Mouse (Mus musculus): ENCODE results near the gene Pth1r. TPM values are rescaled to one million over a fixed set of nuclear protein-coding genes. Genes with fewer than 3 reads are reported as not detected.
"Not testable (repeated sequence)": the region's sequence is repeated elsewhere in the genome, so short reads cannot be mapped to it uniquely, and the experiment has no call there.

The Pth1r gene
- polyA plus RNA-seq, 1 experiment from 2014 or later: 79.7 TPM

DNA sequence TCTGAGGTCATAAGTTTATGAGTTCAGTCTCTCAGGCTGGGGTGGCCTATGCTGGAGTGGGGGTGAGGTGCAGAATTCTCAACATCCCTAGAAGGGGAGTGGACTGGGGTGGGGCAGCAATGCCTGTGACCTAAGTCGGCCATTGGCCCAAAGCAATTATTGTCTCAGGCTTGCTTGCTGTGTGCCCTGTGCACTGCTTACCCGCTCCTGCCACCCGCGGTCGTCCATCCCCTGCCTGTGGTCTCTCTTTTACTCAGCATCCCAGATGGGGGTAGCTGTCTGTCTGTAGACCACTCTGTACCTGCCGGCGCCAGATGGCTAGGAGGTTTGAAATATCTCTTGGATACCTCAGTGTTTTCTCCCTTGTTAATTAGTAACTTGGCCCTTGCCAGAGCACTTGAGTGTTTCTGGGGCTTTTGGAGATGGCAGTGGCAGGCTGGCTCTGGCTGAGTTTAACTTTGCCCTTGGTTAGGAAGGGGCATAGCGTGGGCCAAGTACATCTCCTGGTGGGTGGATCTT lies 57.6 kb downstream of the Pth1r start:
- H3K9me3 ChIP-seq: no peaks in the 10 kb centered on the region
- H3K4me1 ChIP-seq: peaks cover 46% of the 10 kb centered on the region
- peak overlapping the region; percentile 95 for H3K27ac ChIP-seq
- 54% methylated on average over 8 of the region's 8 CpGs for WGBS
- no peak overlapping the region for H3K9ac ChIP-seq
- H3K4me2 ChIP-seq: peak overlapping the region; percentile 28
- no peaks in the 10 kb centered on the region for H3K36me3 ChIP-seq
- ATAC-seq (ENCODE audit: borderline replicate concordance, extremely low read depth, low FRiP score, low TSS enrichment): peak; percentile 62
- H3K27me3 ChIP-seq: no peaks in the 10 kb centered on the region
- H3K4me3 ChIP-seq: no peak overlapping the region

DNA sequence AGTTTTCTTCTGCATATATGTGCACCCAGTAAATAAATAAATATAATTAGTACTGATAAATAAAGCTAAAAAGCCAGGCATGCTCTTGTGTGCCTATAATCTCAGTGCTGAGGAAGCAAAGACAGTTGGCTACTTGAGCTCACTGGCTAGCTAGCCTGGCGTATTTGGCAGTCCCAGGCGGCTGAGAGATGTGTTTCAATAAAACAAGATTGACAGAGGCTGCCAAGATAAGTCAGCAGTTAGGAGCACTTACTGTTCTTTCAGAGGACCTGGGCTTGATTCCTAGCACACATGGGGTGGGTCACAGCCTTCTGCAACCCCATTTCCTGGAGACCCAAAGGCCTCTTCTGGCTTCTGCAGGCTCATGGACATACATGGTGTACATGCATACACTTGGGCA lies 59.1 kb downstream of the Pth1r start:
- H3K9me3 ChIP-seq: no peaks in the 10 kb centered on the region
- no peak overlapping the region for H3K9ac ChIP-seq
- H3K27ac ChIP-seq: no peak overlapping the region
- H3K4me1 ChIP-seq: peaks cover 59% of the 10 kb centered on the region
- H3K4me2 ChIP-seq: no peak overlapping the region
- H3K4me3 ChIP-seq: no peak overlapping the region
- no peaks in the 10 kb centered on the region for H3K27me3 ChIP-seq
- ATAC-seq (ENCODE audit: borderline replicate concordance, extremely low read depth, low FRiP score, low TSS enrichment): no peak
- WGBS: 77% methylated on average over 2 of the region's 2 CpGs
- H3K36me3 ChIP-seq: no peaks in the 10 kb centered on the region

- no peaks in the 10 kb centered on the region for H3K9me3 ChIP-seq
- H3K36me3 ChIP-seq: no peaks in the 10 kb centered on the region
- no peak overlapping the region for H3K4me3 ChIP-seq
- no peak overlapping the region for H3K9ac ChIP-seq
- no peaks in the 10 kb centered on the region for H3K27me3 ChIP-seq
- no peak for ATAC-seq (ENCODE audit: borderline replicate concordance, extremely low read depth, low FRiP score, low TSS enrichment)
- H3K27ac ChIP-seq: no peak overlapping the region
- no peak overlapping the region for H3K4me2 ChIP-seq
- peaks cover 64% of the 10 kb centered on the region for H3K4me1 ChIP-seq
- WGBS: 57% methylated on average over 5 of the region's 5 CpGs
Measured at GRCm38 (mm10) chr9:110687061-110687460, 59.9 kb downstream of the Pth1r start.

DNA sequence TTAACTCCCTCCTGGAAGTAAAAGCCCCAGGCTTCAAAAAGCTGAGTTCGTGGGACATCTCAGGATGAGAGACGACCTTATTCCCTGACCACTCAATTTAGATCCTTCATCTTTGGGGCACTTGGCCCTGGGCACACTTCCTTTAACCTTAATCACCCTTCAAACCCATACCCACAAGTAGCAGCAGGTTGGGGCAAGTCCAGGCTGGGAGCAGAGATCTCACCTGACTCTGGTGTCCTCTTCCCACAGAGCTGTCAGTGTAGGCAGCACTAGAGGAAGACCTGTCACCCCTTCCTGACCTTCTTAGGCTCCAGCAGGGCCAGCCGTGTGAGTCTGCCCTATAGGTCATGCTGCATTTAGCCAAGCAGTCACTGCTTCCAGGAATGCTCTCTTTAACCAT lies 60.5 kb downstream of the Pth1r start:
- ATAC-seq (ENCODE audit: borderline replicate concordance, extremely low read depth, low FRiP score, low TSS enrichment): no peak
- Histone ChIP-seq H3K27ac (0 out of 2 replicates have a peak overlapping the region, but pooled peaks have one; percentile 98), H3K27me3 (no peaks in the 10 kb centered on the region), H3K9me3 (no peaks in the 10 kb centered on the region), H3K4me2 (no peak overlapping the region), H3K4me1 (peaks cover 68% of the 10 kb centered on the region), H3K9ac (no peak overlapping the region), H3K4me3 (no peak overlapping the region), H3K36me3 (no peaks in the 10 kb centered on the region)
- WGBS: 56% methylated on average over 3 of the region's 3 CpGs

- Histone ChIP-seq H3K9ac (no peak overlapping the region), H3K27me3 (no peaks in the 10 kb centered on the region), H3K4me3 (no peak overlapping the region), H3K9me3 (no peaks in the 10 kb centered on the region), H3K36me3 (no peaks in the 10 kb centered on the region), H3K27ac (peak overlapping the region; percentile 98), H3K4me2 (no peak overlapping the region), H3K4me1 (peaks cover 67% of the 10 kb centered on the region)
- WGBS: 85% methylated on average over 5 of the region's 5 CpGs
- ATAC-seq (ENCODE audit: borderline replicate concordance, extremely low read depth, low FRiP score, low TSS enrichment): no peak
Measured at GRCm38 (mm10) chr9:110685591-110685990, 61.4 kb downstream of the Pth1r start.

GRCm38 (mm10) chr9:110685187-110685586 lies 61.8 kb downstream of the Pth1r start:
- ATAC-seq (ENCODE audit: borderline replicate concordance, extremely low read depth, low FRiP score, low TSS enrichment): no peak
- H3K4me3 ChIP-seq: no peak overlapping the region
- H3K4me1 ChIP-seq: peaks cover 65% of the 10 kb centered on the region
- no peaks in the 10 kb centered on the region for H3K9me3 ChIP-seq
- no peaks in the 10 kb centered on the region for H3K36me3 ChIP-seq
- 0 out of 2 replicates have a peak overlapping the region, but pooled peaks have one; percentile 28 for H3K4me2 ChIP-seq
- no peaks in the 10 kb centered on the region for H3K27me3 ChIP-seq
- no peak overlapping the region for H3K9ac ChIP-seq
- H3K27ac ChIP-seq: peak overlapping the region; percentile 98
- WGBS: 88% methylated on average over 8 of the region's 8 CpGs

DNA sequence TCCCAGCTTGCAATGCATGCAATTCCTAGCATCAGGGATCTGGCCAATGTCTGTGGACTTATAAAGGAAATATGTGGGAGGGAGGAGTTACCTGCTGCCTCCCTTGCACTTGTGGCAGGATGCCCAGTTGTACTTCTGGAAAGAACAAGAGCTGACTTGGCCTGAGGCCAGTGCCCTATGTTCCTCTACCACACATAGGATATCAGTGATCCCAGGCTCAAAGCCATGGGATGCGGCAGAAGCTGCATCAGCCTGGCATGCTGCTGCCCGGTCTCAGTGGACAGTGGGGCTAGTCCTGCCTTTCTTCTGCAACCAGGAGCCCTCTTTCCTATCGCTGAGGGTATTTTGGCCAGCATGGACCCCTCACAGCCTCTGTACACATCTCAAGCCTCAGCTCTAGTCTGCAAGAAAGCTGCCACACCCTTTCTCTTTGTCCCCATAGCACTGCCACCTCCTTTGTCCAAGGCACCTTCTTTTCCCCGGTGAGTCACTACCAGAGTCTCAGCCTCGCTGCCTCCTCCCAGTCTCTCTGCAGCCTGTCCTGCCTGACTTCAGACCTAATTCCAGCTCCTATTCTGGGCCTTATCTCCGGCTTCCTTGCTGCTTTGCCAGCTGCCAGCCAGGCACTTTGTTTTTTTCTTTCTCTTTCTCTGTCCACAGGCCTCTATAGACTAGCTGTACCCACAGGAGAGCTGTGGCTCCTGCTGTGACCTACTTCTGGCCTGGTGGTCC lies 62.7 kb downstream of the Pth1r start:
- Histone ChIP-seq H3K27ac (peak overlapping the region; percentile 98), H3K4me2 (peak overlapping the region; percentile 28), H3K27me3 (no peaks in the 10 kb centered on the region), H3K9ac (peak overlapping the region; percentile 28), H3K36me3 (no peaks in the 10 kb centered on the region), H3K9me3 (no peaks in the 10 kb centered on the region), H3K4me3 (no peak overlapping the region), H3K4me1 (peaks cover 56% of the 10 kb centered on the region)
- ATAC-seq (ENCODE audit: borderline replicate concordance, extremely low read depth, low FRiP score, low TSS enrichment): peak; percentile 80
- whole genome bisulfite sequencing: 55% methylated on average over 6 of the region's 6 CpGs

- 0 out of 2 replicates have a peak overlapping the region, but pooled peaks have one; percentile 8 for H3K9ac ChIP-seq
Measured at GRCm38 (mm10) chr9:110683574-110684099, 63.3 kb downstream of the Pth1r start.

DNA sequence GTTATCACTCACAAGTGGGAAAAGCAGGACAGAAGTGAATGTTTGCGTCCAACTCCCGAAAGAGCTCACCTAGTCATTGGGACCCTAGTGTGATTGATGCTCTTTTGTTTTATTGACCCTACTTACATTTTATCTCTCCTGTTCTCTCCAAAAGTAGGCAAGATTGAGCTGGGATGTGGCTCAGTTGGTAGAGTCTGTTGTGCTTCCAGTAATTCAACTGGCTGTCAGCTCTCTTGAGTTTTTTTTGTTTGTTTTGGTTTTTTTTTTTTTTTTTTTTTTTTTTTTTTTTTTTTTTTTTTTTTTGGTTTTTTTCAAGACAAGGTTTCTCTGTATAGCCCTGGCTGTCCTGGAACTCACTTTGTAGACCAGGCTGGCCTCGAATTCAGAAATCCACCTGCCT lies 64.2 kb downstream of the Pth1r start:
- Histone ChIP-seq H3K4me1 (peaks cover 50% of the 10 kb centered on the region), H3K27ac (peak overlapping the region; percentile 98)
- H3K9ac ChIP-seq; H3K27me3 ChIP-seq; H3K9me3 ChIP-seq; H3K36me3 ChIP-seq; ATAC-seq (ENCODE audit: borderline replicate concordance, extremely low read depth, low FRiP score, low TSS enrichment); H3K4me3 ChIP-seq; H3K4me2 ChIP-seq: not testable (repeated sequence)
- 65% methylated on average over 3 of the region's 3 CpGs for WGBS

More at GRCm38 (mm10) chr9:110683574-110684099, 63.3 kb downstream of the Pth1r start:
- no peaks in the 10 kb centered on the region for H3K9me3 ChIP-seq
- WGBS: 41% methylated on average over 4 of the region's 4 CpGs
- no peak overlapping the region for H3K4me3 ChIP-seq
- ATAC-seq (ENCODE audit: borderline replicate concordance, extremely low read depth, low FRiP score, low TSS enrichment): peak; percentile 68
- H3K27me3 ChIP-seq: no peaks in the 10 kb centered on the region
- H3K4me1 ChIP-seq: peaks cover 50% of the 10 kb centered on the region
- no peaks in the 10 kb centered on the region for H3K36me3 ChIP-seq
- H3K27ac ChIP-seq: peak overlapping the region; percentile 98
- H3K4me2 ChIP-seq: peak overlapping the region; percentile 25

- WGBS: 42% methylated on average over 5 of the region's 5 CpGs
- H3K9ac ChIP-seq: no peak overlapping the region
Measured at GRCm38 (mm10) chr9:110682255-110682654, 64.7 kb downstream of the Pth1r start.

GRCm38 (mm10) chr9:110681817-110682216 lies 65.1 kb downstream of the Pth1r start:
- H3K27me3 ChIP-seq: no peaks in the 10 kb centered on the region
- WGBS: 79% methylated on average over 9 of the region's 9 CpGs
- H3K4me2 ChIP-seq: no peak overlapping the region
- H3K9ac ChIP-seq: no peak overlapping the region
- no peak overlapping the region for H3K4me3 ChIP-seq
- no peaks in the 10 kb centered on the region for H3K9me3 ChIP-seq
- H3K4me1 ChIP-seq: peaks cover 51% of the 10 kb centered on the region
- 0 out of 2 replicates have a peak overlapping the region, but pooled peaks have one; percentile 98 for H3K27ac ChIP-seq
- no peak for ATAC-seq (ENCODE audit: borderline replicate concordance, extremely low read depth, low FRiP score, low TSS enrichment)
- H3K36me3 ChIP-seq: no peaks in the 10 kb centered on the region

More at GRCm38 (mm10) chr9:110682255-110682654, 64.7 kb downstream of the Pth1r start:
- H3K27ac ChIP-seq: peak overlapping the region; percentile 98; the same call in 1 of the 2 replicates
- H3K4me1 ChIP-seq: peaks cover 50% of the 10 kb centered on the region
- no peak overlapping the region for H3K4me2 ChIP-seq
- H3K36me3 ChIP-seq: no peaks in the 10 kb centered on the region
- no peak overlapping the region for H3K4me3 ChIP-seq
- no peaks in the 10 kb centered on the region for H3K9me3 ChIP-seq
- H3K27me3 ChIP-seq: no peaks in the 10 kb centered on the region
- ATAC-seq (ENCODE audit: borderline replicate concordance, extremely low read depth, low FRiP score, low TSS enrichment): no peak

All from lung, embryonic 15.5 days (tissue).